Comparison of ENCODE assay signal across 29 mouse cellular contexts in the genomic region with DNA sequence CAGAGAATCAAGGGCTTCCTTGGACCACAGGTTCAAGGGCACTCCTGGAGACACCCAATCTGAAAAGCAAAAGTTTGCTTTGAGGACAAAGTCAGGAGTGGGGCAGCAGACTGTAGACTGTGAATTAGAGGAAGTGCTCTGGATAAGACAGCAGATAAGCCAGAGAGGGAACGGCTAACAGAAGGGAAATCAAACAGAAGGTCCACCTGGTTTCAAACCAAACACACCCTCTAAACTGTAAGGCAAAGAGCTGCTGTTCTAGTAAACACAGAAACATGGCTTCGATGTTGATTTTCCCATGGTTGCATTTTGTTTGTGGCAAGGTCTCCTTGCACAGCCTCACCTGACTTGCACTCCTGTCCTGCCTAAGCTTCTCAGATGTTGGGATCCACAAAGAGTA. TPM values are rescaled to one million over a fixed set of nuclear protein-coding genes. Genes with fewer than 3 reads are reported as not detected.
DNase-seq lines count a peak whose midpoint lies in the region; ATAC-seq and TF ChIP-seq lines count a peak whose summit lies in the region.
"Had no signal": no experiment of that assay in that cellular context is flagged by ENCODE, and none has a peak within 500 bp of the region (broad histone marks: within the 10 kb centered on the region; RNA-seq: fewer than 3 reads in every experiment).

No protein-coding gene starts in this region.

- TF ChIP-seq RAD21 in MEL (IDR thresholded peaks at IDR 0.05; ENCODE audit: low read depth, low read length): no peak

- H3K27ac ChIP-seq in midbrain, embryonic 11.5 days (ENCODE audit: low read depth, low read length): no peak overlapping the region
- H3K27ac ChIP-seq in midbrain, embryonic 15.5 days: no peak overlapping the region
- H3K27ac ChIP-seq in MEL (ENCODE audit: control insufficient read depth, low read depth, low read length): peak overlapping the region; percentile 21; the same call in 1 of the 2 replicates
- H3K27ac ChIP-seq: embryonic facial prominence, embryonic 13.5 days; embryonic facial prominence, embryonic 15.5 days; forebrain, embryonic 10.5 days; forebrain, embryonic 12.5 days had no signal

- no peak for TF ChIP-seq POLR2A in MEL (IDR thresholded peaks at IDR 0.05; ENCODE audit: control insufficient read depth in 1 of 2, insufficient read depth in 1 of 2, low read depth in 1 of 2, low read length in 2 of 2, poor library complexity in 1 of 2)

- no peaks in the 10 kb centered on the region for H3K36me3 ChIP-seq in midbrain, embryonic 11.5 days (ENCODE audit: control insufficient read depth, insufficient read depth, low read length)
- H3K36me3 ChIP-seq in midbrain, embryonic 15.5 days (replicated peaks): no peaks in the 10 kb centered on the region
- H3K36me3 ChIP-seq in MEL (ENCODE audit: control insufficient read depth in 1 of 2, insufficient read depth in 2 of 2, low read length in 2 of 2): peaks cover 0 to 19% of the 10 kb centered on the region in 2 experiments; a peak in 2 of 4 replicates
- H3K36me3 ChIP-seq: embryonic facial prominence, embryonic 13.5 days; embryonic facial prominence, embryonic 15.5 days; forebrain, embryonic 10.5 days; forebrain, embryonic 12.5 days; G1E had no signal

- TF ChIP-seq CTCF in MEL (IDR thresholded peaks at IDR 0.05 in 2 of 3, conservative IDR thresholded peaks at IDR 0.05 in 1 of 3; ENCODE audit: control insufficient read depth in 1 of 3, insufficient read depth in 1 of 3, low read depth in 2 of 3, low read length in 3 of 3, poor library complexity in 1 of 3, severe bottlenecking in 1 of 3): no peak; a peak in 1 of 6 replicates

- no peak for ATAC-seq in midbrain, embryonic 11.5 days (ENCODE audit: low FRiP score)
- ATAC-seq in midbrain, embryonic 15.5 days (replicated peaks): no peak
- no peak for ATAC-seq in inflammation-experienced regulatory T-cells, adult 6 months
- ATAC-seq: CD4-positive, CD25-positive, alpha-beta regulatory T cell, adult 4 months; forebrain, embryonic 14.5 days; forebrain, embryonic 16.5 days had no signal

- 83% methylated on average over 2 of the region's 2 CpGs for WGBS in midbrain, embryonic 11.5 days
- WGBS in midbrain, embryonic 15.5 days: 90% methylated on average over 2 of the region's 2 CpGs

- peaks cover 17% of the 10 kb centered on the region for H3K27me3 ChIP-seq in midbrain, embryonic 11.5 days (ENCODE audit: control insufficient read depth, insufficient read depth, low read length)
- H3K27me3 ChIP-seq in midbrain, embryonic 15.5 days (replicated peaks): peaks cover 18% of the 10 kb centered on the region
- no peaks in the 10 kb centered on the region for H3K27me3 ChIP-seq in MEL (ENCODE audit: control insufficient read depth in 1 of 2, insufficient read depth in 2 of 2, low read length in 2 of 2)

- intact Hi-C loops in heart, postnatal 25 days (cut with DNase I): no loop called here

- H3K4me3 ChIP-seq in midbrain, embryonic 11.5 days (ENCODE audit: low read depth, low read length): no peak overlapping the region
- H3K4me3 ChIP-seq in midbrain, embryonic 15.5 days: no peak overlapping the region
- 0 out of 4 replicates have a peak overlapping the region, but pooled peaks of 1 of the 2 experiments have one; percentile 5 for H3K4me3 ChIP-seq in MEL (ENCODE audit: control insufficient read depth in 1 of 2, insufficient read depth in 1 of 2, low read depth in 2 of 2, low read length in 2 of 2)
- H3K4me3 ChIP-seq: embryonic facial prominence, embryonic 13.5 days; embryonic facial prominence, embryonic 15.5 days; erythroblast, embryonic 14.5 days; forebrain, embryonic 10.5 days; forebrain, embryonic 12.5 days had no signal

- no peaks in the 10 kb centered on the region; the same call in 1 of the 2 replicates for H3K79me2 ChIP-seq in MEL (ENCODE audit: control insufficient read depth, insufficient read depth, low read length, poor library complexity)

- peak; percentile 75 to 84 for TF ChIP-seq EP300 in MEL (IDR thresholded peaks at IDR 0.05; ENCODE audit: low read depth in 1 of 2, low read length in 2 of 2)

- H3K4me2 ChIP-seq in midbrain, embryonic 11.5 days: no peak overlapping the region
- H3K4me2 ChIP-seq in midbrain, embryonic 15.5 days: no peak overlapping the region
- H3K4me2 ChIP-seq: embryonic facial prominence, embryonic 13.5 days; embryonic facial prominence, embryonic 15.5 days; forebrain, embryonic 12.5 days had no signal

- DNase-seq in midbrain, embryonic 11.5 days (ENCODE audit: low spot score, missing footprints): peak; percentile 71
- DNase-seq in MEL (ENCODE audit: low read depth, low spot score): peak; percentile 78
- DNase-seq in heart, postnatal 25 days (ENCODE audit: low spot score): no peak
- DNase-seq: adrenal gland, adult 2 months; adrenal gland, postnatal 10 days; adrenal gland, postnatal 25 days; B cell, adult 2 months; cerebellum, adult 11 months; cerebellum, adult 18-20 months; cerebellum, adult 8-10 months; cerebellum, adult 9-11 months; cerebellum, postnatal 14 days; cerebellum, postnatal 36 days; embryo, embryonic 11 days had no signal

- H3K9me3 ChIP-seq in midbrain, embryonic 11.5 days (ENCODE audit: control insufficient read depth, low read length): no peaks in the 10 kb centered on the region
- no peaks in the 10 kb centered on the region for H3K9me3 ChIP-seq in midbrain, embryonic 15.5 days
- no peaks in the 10 kb centered on the region for H3K9me3 ChIP-seq in MEL (replicated peaks; ENCODE audit: insufficient read depth, low read length)
- H3K9me3 ChIP-seq: embryonic facial prominence, embryonic 13.5 days; embryonic facial prominence, embryonic 15.5 days; forebrain, embryonic 10.5 days; forebrain, embryonic 12.5 days; G1E had no signal

- H3K9ac ChIP-seq in midbrain, embryonic 11.5 days (ENCODE audit: low read length): no peak overlapping the region
- H3K9ac ChIP-seq in midbrain, embryonic 15.5 days: no peak overlapping the region
- H3K9ac ChIP-seq in MEL (ENCODE audit: control insufficient read depth, low read depth, low read length, poor library complexity, severe bottlenecking): no peak overlapping the region
- H3K9ac ChIP-seq: embryonic facial prominence, embryonic 13.5 days; embryonic facial prominence, embryonic 15.5 days; forebrain, embryonic 12.5 days had no signal

- peaks cover 5% of the 10 kb centered on the region for H3K4me1 ChIP-seq in midbrain, embryonic 11.5 days (ENCODE audit: control insufficient read depth, insufficient read depth, low read length)
- peaks cover 14% of the 10 kb centered on the region for H3K4me1 ChIP-seq in midbrain, embryonic 15.5 days
- H3K4me1 ChIP-seq in MEL (ENCODE audit: control insufficient read depth in 1 of 2, insufficient read depth in 2 of 2, low read length in 2 of 2): peaks cover 3 to 29% of the 10 kb centered on the region in 2 experiments

TF ChIP-seq in MEL, 35 proteins besides CTCF, POLR2A, EP300 and RAD21 (continues in another document):
- TF ChIP-seq SIN3A (IDR thresholded peaks at IDR 0.05; ENCODE audit: low read length): peak; percentile 73

RNA-seq across cellular contexts. Expression of gene Gls2, which starts 2.8 kb away (rescaled TPM):
- 0.72 and 0.82 TPM in 2 replicates for polyA plus RNA-seq in midbrain, embryonic 11.5 days (2014; fragmentation: Nextera tagmentation; extraction: Ambion mirVana)
- polyA plus RNA-seq in midbrain, embryonic 15.5 days (2015; fragmentation: Nextera tagmentation; extraction: Ambion mirVana): 1.2 and 1.7 TPM in 2 replicates
- total RNA-seq in MEL (2012; rRNA removed): 11.8 and 15.6 TPM in 2 replicates
- polyA plus RNA-seq in MEL (2012; ENCODE audit: insufficient read depth in 1 of 2, insufficient read length in 2 of 2, low read depth in 1 of 2, low replicate concordance in 2 of 2, missing spikeins in 1 of 2): 10 to 100 TPM in 1 of 2 experiments, not detected in 1; 17.8 TPM
- total RNA-seq in heart, postnatal 25 days (2021): 1 to 10 TPM in 1 of 2 experiments, under 1 TPM in 1; 0.94 to 1.1 TPM
- polyA plus RNA-seq in inflammation-experienced regulatory T-cells, adult 6 months (2017; shearing (Covaris generic)): under 1 TPM in 2 of 3 experiments, not detected in 1; 0.28 to 0.58 TPM
- polyA plus RNA-seq: erythroblast, embryonic 14.5 days had no signal

RNA-seq across cellular contexts. Expression of gene Rbms2, which starts 11.4 kb away (rescaled TPM):
- polyA plus RNA-seq in midbrain, embryonic 11.5 days (2014; fragmentation: Nextera tagmentation; extraction: Ambion mirVana): 19.7 TPM in 2 replicates
- polyA plus RNA-seq in midbrain, embryonic 15.5 days (2015; fragmentation: Nextera tagmentation; extraction: Ambion mirVana): 8.9 and 9.2 TPM in 2 replicates
- total RNA-seq in MEL (2012; rRNA removed): 5.1 and 5.8 TPM in 2 replicates
- 10 to 100 TPM in 1 of 2 experiments, not detected in 1; 23.5 TPM for polyA plus RNA-seq in MEL (2012; ENCODE audit: insufficient read depth in 1 of 2, insufficient read length in 2 of 2, low read depth in 1 of 2, low replicate concordance in 2 of 2, missing spikeins in 1 of 2)
- total RNA-seq in heart, postnatal 25 days (2021): 10 to 100 TPM; 82.2 to 88.4 TPM
- 10 to 100 TPM; 24.7 to 29.4 (median 27.8) TPM for polyA plus RNA-seq in inflammation-experienced regulatory T-cells, adult 6 months (2017; shearing (Covaris generic))

RNA-seq across cellular contexts. Expression of gene Spryd4, which starts 20.1 kb away (rescaled TPM):
- 25.7 and 27.5 TPM in 2 replicates for polyA plus RNA-seq in midbrain, embryonic 11.5 days (2014; fragmentation: Nextera tagmentation; extraction: Ambion mirVana)
- 20.2 and 21.4 TPM in 2 replicates for polyA plus RNA-seq in midbrain, embryonic 15.5 days (2015; fragmentation: Nextera tagmentation; extraction: Ambion mirVana)
- 13.8 and 17.2 TPM in 2 replicates for total RNA-seq in MEL (2012; rRNA removed)
- 10 to 100 TPM in 1 of 2 experiments, not detected in 1; 19.6 TPM for polyA plus RNA-seq in MEL (2012; ENCODE audit: insufficient read depth in 1 of 2, insufficient read length in 2 of 2, low read depth in 1 of 2, low replicate concordance in 2 of 2, missing spikeins in 1 of 2)
- total RNA-seq in heart, postnatal 25 days (2021): 10 to 100 TPM; 42.8 to 45.5 TPM
- polyA plus RNA-seq in inflammation-experienced regulatory T-cells, adult 6 months (2017; shearing (Covaris generic)): 10 to 100 TPM in 2 of 3 experiments, 1 to 10 TPM in 1; 7.1 to 13.6 (median 13.5) TPM

RNA-seq across cellular contexts. Expression of gene Mip, which starts 34.2 kb away (rescaled TPM):
- 0.12 TPM in 1 of 2 replicates, not detected in the other for polyA plus RNA-seq in midbrain, embryonic 11.5 days (2014; fragmentation: Nextera tagmentation; extraction: Ambion mirVana)
- 0.09 TPM in 1 of 2 replicates, not detected in the other for polyA plus RNA-seq in midbrain, embryonic 15.5 days (2015; fragmentation: Nextera tagmentation; extraction: Ambion mirVana)
- total RNA-seq in MEL (2012; rRNA removed): not detected in 2 replicates
- polyA plus RNA-seq in MEL (2012; ENCODE audit: insufficient read depth in 1 of 2, insufficient read length in 2 of 2, low read depth in 1 of 2, low replicate concordance in 2 of 2, missing spikeins in 1 of 2): under 1 TPM in 1 of 2 experiments, not detected in 1; 0.04 TPM
- total RNA-seq in heart, postnatal 25 days (2021): not detected
- polyA plus RNA-seq in inflammation-experienced regulatory T-cells, adult 6 months (2017; shearing (Covaris generic)): not detected
- total RNA-seq: adrenal gland, adult 2 months; adrenal gland, postnatal 10 days; adrenal gland, postnatal 25 days; adrenal gland, postnatal 4 days; CH12.LX; common myeloid progenitor, adult 5-6 weeks had no signal
- polyA plus RNA-seq: adrenal gland, adult 2 months; CD4-positive, CD25-positive, alpha-beta regulatory T cell, adult 4 months; embryonic facial prominence, embryonic 11.5 days; erythroblast, embryonic 14.5 days; forebrain, embryonic 16.5 days had no signal

RNA-seq across cellular contexts. Expression of gene Timeless, which starts 40.4 kb away (rescaled TPM):
- polyA plus RNA-seq in midbrain, embryonic 11.5 days (2014; fragmentation: Nextera tagmentation; extraction: Ambion mirVana): 48.1 and 52.5 TPM in 2 replicates
- 17.8 and 20.5 TPM in 2 replicates for polyA plus RNA-seq in midbrain, embryonic 15.5 days (2015; fragmentation: Nextera tagmentation; extraction: Ambion mirVana)
- 49.3 and 50.2 TPM in 2 replicates for total RNA-seq in MEL (2012; rRNA removed)
- 100 to 1,000 TPM in 1 of 2 experiments, 10 to 100 TPM in 1; 89.8 to 627 TPM for polyA plus RNA-seq in MEL (2012; ENCODE audit: insufficient read depth in 1 of 2, insufficient read length in 2 of 2, low read depth in 1 of 2, low replicate concordance in 2 of 2, missing spikeins in 1 of 2)
- total RNA-seq in heart, postnatal 25 days (2021): 1 to 10 TPM; 7.7 to 8.8 TPM
- polyA plus RNA-seq in inflammation-experienced regulatory T-cells, adult 6 months (2017; shearing (Covaris generic)): 10 to 100 TPM; 23.2 to 45.9 (median 27.2) TPM
